Mouse (Mus musculus): ENCODE results near the gene Trim47. TPM values are rescaled to one million over a fixed set of nuclear protein-coding genes. Genes with fewer than 3 reads are reported as not detected.

Trim47 gene
- total RNA-seq (2021) (10 to 100 TPM; 10.3 to 17.9 TPM), polyA plus RNA-seq (2012; rRNA removed) (49.1 and 68.9 TPM in 2 replicates)
- long read RNA-seq, transcript Trim47-202 (6 exons, 2,192 nt) = major isoform, 19 of 38 reads
- long read RNA-seq, transcript Trim47-201 (6 exons, 2,204 nt) = minor isoform, 11 of 38 reads
- long read RNA-seq, partial matches to known transcripts = 0 of 38 reads
- long read RNA-seq, other reads (novel, unspliced or antisense) = 7 of 38 reads

DNA sequence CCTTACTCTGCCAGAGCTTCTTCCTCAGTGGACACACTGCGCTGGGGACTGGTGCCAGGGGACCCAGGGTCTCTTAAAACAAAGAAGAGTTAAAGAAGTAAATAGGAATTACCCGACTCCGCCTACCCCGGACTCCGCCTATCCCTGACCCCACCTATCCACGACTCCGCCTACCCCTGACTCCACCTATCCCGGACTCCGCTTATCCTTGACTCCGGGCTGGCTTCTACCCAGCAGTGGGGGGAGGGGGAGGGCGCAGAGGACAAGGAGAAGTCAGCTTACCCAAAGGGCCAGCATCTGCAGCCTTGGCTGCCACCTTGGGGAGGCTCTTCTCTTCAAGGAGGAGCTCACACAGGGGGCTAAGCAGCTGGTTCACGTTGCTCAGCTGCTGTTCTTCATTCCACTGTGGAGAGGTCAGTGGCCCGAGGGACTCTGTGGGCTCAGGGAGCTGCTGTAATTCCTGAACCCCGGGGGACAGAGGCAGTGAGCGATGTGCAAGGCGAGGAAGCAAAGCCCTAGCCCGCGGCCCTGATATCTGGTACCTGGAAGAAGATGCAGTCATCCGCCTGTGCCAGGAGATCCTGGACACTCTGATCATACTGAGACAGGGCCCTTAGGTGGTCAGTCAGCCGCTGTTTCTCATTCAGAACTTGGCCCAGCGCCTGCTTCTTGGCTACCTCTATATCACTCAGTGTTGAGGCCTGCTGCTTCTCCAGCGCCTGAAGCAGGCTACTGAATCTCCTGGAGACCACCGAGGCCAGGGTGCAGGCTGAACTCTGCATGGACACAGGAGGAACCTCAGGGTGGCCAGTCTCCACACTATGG is at the start of gene Trim47:
Gene Trim47, minus strand, starts transcription at position 55 of the 825 bp plus-strand sequence.
- DNase-seq = peak; percentile 88

GRCm38 (mm10) chr11:116176010-116176409 is 49.0 kb upstream of the Trim47 start:
- DNase-seq = peak; percentile 62

GRCm38 (mm10) chr11:116174775-116175448 is 47.9 kb upstream of the Trim47 start:
- DNase-seq = peak; percentile 79

GRCm38 (mm10) chr11:116171959-116172358 is 44.9 kb upstream of the Trim47 start:
- no peak for DNase-seq

DNA sequence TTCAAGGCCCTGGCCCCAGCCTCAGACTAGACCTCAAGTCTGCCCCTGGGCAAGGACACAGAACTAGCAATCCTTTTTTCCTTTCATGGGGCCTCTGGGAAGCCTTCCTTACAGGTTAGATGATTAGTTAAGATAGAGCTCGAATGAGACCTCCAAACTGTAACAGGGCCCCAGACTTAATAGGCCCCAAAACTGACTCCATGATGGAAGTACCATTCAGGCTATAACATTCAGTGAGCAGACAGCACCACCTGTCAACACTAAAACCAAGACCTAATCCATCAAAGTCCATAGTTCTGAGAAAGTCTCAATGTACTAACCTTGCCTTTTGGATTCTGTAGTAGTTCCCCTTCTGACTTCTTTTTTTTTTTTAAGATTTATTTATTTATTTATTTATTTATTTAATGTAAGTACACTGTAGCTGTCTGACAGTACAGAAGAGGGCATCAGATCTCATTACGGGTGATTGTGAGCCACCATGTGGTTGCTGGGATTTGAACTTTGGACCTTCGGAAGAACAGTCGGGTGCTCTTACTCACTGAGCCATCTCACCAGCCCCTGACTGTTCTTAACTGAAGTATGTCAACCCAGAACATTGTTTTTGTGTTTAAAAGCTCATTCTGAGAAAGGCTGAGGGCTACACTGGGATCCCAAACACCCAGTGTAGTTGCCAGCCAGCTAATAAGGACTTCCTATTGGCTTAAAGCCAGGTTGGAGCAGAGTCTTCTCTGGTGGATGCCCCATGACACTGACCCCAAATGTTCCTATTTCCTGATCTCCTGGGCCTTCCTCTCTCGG is 43.2 kb upstream of the Trim47 start:
- DNase-seq = no peak

DNA sequence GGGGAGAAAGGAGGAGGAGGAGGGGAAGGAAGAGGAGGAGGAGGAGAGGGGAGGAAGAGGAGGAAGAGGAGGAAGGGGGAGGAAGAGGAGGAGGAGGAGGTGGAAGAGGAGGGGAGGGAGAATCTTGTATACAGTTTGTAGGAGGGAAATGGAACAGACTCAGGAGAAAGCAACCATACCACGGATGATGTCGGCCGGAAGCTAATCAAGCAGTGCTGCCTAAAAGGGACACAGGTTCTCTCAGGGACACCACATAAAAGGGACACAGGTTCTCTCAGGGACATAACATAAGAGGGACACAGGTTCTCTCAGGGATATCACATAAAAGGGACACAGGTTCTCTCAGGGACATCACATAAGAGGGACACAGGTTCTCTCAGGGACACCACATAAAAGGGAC is 42.2 kb upstream of the Trim47 start:
- no peak for DNase-seq

DNA sequence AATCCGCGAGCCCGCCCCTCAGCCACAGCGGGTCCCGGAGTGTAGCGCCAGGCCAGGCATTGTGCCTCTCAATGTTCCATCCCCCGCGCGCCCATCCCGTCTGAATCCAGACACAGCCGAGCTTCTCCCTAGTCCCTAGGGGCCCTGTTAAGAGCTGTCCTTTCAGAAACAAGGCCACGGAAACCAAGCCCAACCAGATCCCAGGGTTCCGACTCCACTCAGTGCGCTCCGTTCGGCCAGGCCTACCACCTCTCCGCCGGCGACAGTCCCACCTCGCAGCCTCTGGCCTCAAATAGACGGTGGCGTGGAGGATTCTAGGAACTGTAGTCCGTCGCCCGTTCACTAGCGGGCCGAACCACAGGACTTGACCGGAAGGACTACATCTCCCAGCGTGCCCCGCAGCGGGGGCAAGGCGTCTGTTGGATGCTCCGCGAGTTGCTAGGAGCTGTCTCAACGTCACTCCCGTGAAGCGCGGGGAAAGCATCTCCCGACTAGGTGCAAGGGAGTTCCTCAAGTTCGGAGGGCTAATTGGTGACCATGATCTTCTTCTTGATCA is 41.0 kb upstream of the Trim47 start, which contains the start of gene Fbf1:
Gene Fbf1, minus strand, starts transcription at position 283 of the 556 bp plus-strand sequence.
- DNase-seq = peak; percentile 97

- DNase-seq = no peak
Observed at GRCm38 (mm10) chr11:116167232-116167631, 40.2 kb upstream of the Trim47 start.

- DNase-seq = no peak
Observed at GRCm38 (mm10) chr11:116163002-116163401, 36.0 kb upstream of the Trim47 start.

DNA sequence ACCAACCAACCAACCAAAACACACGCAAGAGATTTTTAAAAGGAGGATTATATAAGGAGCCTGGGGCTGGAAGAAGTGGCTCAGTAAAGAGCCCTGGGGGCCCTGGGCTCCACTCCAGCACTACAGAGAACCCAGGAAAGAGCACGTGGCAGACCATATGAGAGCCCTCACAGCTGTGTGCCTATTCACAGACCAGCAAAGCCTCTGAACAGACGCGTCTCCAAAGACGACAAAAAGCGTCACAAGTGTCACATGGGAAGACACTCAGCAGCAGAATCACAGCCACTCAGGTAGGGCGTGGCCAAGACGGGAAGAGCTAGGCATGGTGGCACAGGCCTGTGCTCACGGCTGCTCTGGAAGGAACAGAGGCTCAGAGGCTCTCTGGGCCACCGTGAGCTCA is 35.1 kb upstream of the Trim47 start:
- no peak for DNase-seq

DNA sequence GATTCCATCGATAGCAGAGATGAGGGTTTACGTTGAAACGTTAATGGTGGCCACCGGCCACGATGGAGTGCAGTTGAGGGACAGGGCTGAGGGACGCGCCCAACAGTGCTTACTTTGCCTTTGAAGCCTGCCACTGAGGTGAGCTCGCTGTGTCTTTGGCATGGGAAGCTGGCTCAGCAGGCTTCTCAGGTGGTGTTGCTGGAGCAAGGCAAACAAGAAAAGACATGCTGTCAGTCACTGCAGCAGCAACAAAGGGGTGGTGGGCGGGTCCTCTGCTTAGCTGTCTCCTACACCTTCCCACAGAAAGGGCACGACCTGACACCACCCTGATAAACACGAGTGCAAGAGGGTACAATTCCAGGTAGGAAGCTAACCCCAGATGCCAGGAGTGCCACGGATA is 34.3 kb upstream of the Trim47 start:
- DNase-seq = no peak

GRCm38 (mm10) chr11:116150960-116151359 is 23.9 kb upstream of the Trim47 start:
- DNase-seq = no peak

- DNase-seq = no peak
Observed at GRCm38 (mm10) chr11:116149341-116149740, 22.3 kb upstream of the Trim47 start.

DNA sequence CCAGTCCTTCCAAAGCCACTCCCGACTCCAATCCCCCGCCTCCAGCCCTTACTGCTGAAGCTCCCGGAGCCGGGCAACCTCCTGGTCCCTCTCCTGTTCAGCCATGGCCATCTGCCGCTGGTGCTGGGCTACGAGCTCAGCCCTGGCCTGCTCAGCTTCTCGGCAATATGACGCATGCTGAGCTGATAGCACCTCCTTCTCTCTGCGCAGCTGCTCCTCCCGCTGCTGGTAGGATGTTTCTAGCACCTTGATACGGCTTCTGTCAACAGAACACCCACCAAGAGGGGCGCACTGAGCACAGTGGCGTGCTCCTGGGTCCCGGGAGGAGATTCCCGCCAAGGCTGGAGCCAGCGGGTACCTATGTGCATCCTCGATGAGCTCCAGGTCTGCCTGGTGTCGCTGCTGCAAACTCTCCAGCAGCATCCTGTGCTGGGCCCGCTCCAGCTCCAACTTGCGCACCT is 21.8 kb upstream of the Trim47 start:
- DNase-seq = no peak

- DNase-seq = no peak
Observed at GRCm38 (mm10) chr11:116146294-116146985, 19.4 kb upstream of the Trim47 start.

DNA sequence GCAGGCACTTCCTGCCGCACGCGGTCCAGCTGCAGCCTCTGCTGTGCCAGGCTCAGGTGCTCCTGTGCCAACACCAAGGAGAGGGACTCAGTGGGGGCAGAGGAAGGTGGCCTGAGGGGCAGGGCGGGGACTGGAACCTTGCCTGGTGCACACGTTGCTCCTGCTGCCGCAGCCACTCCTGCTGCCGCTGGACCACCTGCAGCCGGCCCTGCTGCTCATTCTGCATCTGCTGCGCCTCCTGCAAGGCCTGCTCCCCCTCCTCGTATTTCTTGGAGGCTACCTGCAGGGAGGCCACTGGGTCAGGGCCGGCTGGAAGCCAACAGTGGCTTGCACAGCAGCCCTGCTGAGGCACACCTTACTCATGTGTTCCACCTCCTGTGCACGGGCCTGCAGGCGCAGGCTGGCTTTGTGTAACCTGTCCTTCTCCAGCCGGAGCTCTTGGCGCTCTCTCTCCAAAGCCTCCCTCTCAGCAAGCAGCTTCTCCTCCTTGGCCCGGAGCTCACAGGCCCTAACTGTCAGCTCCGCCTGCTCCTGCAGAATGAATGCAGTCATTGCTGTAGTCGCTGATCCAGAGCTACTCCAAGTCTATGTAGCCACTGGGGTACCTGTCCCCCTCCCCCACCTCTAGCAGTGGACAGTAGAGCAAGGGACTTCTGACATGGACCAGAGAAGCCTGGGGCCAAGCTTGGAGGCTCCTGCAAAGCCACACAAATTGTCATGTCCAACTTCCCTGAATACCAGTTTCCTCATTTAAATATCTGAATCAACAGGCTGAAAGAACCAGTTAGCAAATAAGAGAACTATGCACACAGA is 18.7 kb upstream of the Trim47 start:
- no peak for DNase-seq

DNA sequence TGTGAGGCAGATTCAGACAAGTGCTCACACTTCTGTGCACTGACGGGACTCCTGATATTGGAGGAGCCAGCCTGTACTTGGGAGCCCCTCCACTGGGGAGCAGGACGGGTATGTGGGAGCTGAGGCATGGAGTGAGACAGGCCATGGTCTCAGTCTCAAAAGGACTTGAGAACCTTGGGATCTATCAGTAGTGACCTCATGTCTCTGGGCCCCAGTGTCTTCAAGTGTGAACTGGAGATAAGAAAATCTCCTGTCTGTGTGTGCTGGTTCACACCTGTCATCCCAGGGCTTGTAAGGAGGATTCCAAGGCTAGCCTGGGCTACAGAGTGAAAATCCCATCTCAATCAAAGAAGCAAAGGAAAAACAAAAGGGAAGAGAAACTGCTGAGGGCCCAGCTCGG is 16.5 kb upstream of the Trim47 start:
- DNase-seq = no peak

DNA sequence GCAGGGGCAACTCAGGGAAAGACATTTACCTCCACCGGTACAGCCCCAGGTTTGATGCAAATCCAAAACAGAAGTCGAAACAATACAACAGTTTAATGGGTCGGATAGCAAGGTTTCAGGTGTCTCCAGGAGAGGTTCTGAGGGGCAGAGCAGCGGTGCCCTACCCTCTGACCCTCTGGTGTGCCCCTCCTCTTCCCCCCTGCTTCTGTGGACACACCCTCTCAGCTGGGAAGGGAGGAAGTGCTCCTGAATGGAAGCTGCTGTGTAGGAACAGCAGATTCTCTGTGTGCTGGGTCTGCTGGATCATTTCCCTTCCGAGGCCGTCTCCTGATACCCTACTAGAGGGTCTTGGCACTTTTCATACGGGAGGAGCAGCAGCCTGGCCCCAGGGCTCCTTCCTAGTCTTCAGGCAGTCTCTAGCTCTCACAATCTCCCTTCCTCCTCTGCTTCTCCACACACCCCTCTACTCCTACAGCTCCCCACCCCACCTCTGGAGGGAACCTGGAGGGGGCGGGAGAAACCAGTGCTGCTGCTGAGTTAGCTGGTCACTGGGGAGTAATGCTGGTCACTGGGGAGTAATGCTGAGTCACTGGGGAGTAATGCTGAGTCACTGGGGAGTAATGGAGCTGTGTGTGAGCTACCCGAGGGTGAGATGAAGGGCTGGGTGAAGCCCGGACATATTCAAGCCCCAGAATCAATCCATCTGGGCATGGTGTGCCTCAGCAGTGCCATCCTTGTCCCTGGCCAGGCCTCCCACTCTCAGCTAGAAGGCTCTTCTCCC is 15.4 kb upstream of the Trim47 start:
- peak; percentile 86 for DNase-seq

DNA sequence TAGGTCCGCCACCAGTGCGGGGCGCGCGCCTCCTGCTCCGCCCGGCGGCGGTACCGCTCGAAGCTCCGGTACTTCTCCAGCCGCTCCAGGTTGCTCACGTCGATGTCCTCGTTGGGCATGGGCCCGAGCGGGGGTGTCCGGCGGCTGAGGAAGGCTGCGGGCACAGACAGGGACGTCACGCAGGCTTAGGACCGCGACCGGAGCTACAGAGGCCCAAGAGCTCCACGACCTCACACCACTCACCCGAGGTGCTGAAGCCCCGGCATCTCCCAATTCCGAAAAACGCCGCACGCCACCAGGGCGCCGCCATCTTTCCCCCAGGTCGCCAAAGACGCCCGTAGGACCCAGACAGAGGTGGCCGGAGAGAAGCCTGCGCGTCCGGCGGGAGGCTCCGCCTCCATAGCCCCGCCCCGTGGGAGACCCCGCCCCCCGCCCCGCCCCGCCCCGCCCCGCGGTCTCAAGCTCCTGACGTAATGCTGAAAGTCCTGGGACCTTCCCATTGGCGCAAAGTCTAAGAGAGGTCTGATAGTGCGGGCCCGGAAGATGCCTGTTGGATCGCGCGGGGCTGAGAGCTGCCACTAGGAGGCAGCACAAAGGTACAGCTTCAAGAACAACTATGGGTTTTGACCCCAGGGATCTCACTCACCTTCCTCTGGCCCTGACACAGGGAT is 11.6 kb upstream of the Trim47 start, which contains the start of gene Mrpl38:
Gene Mrpl38, minus strand, starts transcription at position 401 of the 671 bp plus-strand sequence.
- DNase-seq = peak; percentile 93
